Mouse (Mus musculus) lung, postnatal 10 days (tissue): Measurements from ENCODE around the gene Gm10718.
"Not testable (repeated sequence)": the region's sequence is repeated elsewhere in the genome, so short reads cannot be mapped to it uniquely, and the experiment has no call there.

Source experiments
- DNase-seq: peaks from one replicate; pipeline ENCODE4 v3.0.0; 2021

Gene Gm10718

DNA sequence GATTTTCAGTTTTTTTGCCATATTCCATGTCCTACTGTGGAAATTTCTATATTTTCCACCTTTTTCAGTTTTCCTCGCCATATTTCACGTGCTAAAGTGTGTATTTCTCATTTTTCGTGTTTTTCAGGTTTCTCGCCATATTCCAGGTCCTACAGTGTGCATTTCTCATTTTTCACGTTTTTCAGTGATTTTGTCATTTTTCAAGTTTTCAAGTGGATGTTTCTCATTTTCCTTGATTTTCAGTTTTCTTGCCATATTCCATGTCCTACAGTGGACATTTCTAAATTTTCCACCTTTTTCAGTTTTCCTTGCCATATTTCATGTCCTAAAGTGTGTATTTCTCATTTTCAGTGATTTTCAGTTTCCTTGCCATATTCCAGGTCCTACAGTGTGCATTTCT lies 2.8 kb downstream of the Gm10718 start:
- not testable (repeated sequence) for DNase-seq

- DNase-seq: not testable (repeated sequence)
Observed at GRCm38 (mm10) chr9:3026741-3027140, 3.4 kb downstream of the Gm10718 start.

- DNase-seq: not testable (repeated sequence)
Observed at GRCm38 (mm10) chr9:3027200-3027599, 3.9 kb downstream of the Gm10718 start.

- peak; percentile 37 for DNase-seq
Observed at GRCm38 (mm10) chr9:3029276-3030000, 6.1 kb downstream of the Gm10718 start.

GRCm38 (mm10) chr9:3030677-3031318 lies 7.5 kb downstream of the Gm10718 start:
- not testable (repeated sequence) for DNase-seq

- DNase-seq: not testable (repeated sequence)
Observed at GRCm38 (mm10) chr9:3034299-3034698, 11.0 kb downstream of the Gm10718 start, which contains the start of gene Gm17535. Gene Gm17535 (plus strand): TSS chr9:3034599.

- DNase-seq: not testable (repeated sequence)
Observed at GRCm38 (mm10) chr9:3036577-3036976, 13.2 kb downstream of the Gm10718 start, which contains the start of gene Gm10715. Gene Gm10715 (plus strand): TSS chr9:3036877.

DNA sequence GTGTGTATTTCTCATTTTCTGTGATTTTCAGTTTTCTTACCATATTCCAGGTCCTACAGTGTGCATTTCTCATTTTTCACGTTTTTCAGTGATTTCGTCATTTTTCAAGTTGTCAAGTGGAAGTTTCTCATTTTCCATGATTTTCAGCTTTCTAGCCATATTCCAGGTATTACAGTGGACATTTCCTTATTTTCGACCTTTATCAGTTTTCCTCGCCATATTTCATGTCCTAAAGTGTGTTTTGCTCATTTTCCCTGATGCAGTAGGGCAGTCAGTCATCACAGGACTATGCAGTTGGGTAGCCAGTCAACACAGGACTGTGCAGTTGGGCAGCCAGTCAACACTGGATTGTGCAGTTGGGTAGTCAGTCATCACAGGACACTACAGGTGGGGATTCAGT lies 14.8 kb downstream of the Gm10718 start:
- not testable (repeated sequence) for DNase-seq
